Mouse (Mus musculus) midbrain, embryonic 16.5 days (tissue): ENCODE measurements at regions not wholly inside any gene's neighbourhood (a gene's known extent, or its start where the extent isn't known, plus 50 kb on each side); places are given as distances from the start of the nearest gene placed in this dataset.

Experiments used
- ATAC-seq: fragments of 200-750 bp; cut with Nextera tagmentation; 2 replicates; pipeline ENCODE4 v1.8.0; 2017; ENCODE audit warnings: moderate TSS enrichment
- H3K27ac ChIP-seq: fragments of 300-500 bp; sonication (generic); 2 replicates; pipeline ENCODE4 v1.5.1; 2014; ENCODE audit warnings: mild to moderate bottlenecking, low read length, mixed read lengths
- H3K27me3 ChIP-seq: fragments of 300-500 bp; sonication (generic); 2 replicates; pipeline ENCODE4 v1.6.1; 2014; ENCODE audit warnings: low read depth, low read length, mixed read lengths; ENCODE audit not compliant: control insufficient read depth, insufficient read depth
- H3K36me3 ChIP-seq: fragments of 300-500 bp; sonication (generic); 2 replicates; pipeline ENCODE4 v1.6.1; 2014; ENCODE audit warnings: mild to moderate bottlenecking, low read length, moderate library complexity, mixed read lengths; ENCODE audit not compliant: control insufficient read depth, insufficient read depth
- H3K4me1 ChIP-seq: fragments of 300-500 bp; sonication (generic); 2 replicates; pipeline ENCODE4 v1.6.1; 2014; ENCODE audit warnings: mild to moderate bottlenecking, low read length, mixed read lengths; ENCODE audit not compliant: control insufficient read depth, insufficient read depth
- H3K4me2 ChIP-seq: fragments of 300-500 bp; sonication (generic); 2 replicates; pipeline ENCODE4 v1.6.1; 2014; ENCODE audit warnings: mild to moderate bottlenecking, low read length, mixed read lengths
- H3K4me3 ChIP-seq: fragments of 300-500 bp; sonication (generic); 2 replicates; pipeline ENCODE4 v1.5.1; 2014; ENCODE audit warnings: low read depth, mild to moderate bottlenecking, low read length, moderate library complexity, mixed read lengths
- H3K9ac ChIP-seq: fragments of 300-500 bp; sonication (generic); 2 replicates; pipeline ENCODE4 v1.6.1; 2014; ENCODE audit warnings: low read depth, low read length, mixed read lengths
- H3K9me3 ChIP-seq: fragments of 300-500 bp; sonication (generic); replicated peaks from 2 replicates; pipeline ENCODE4 v1.6.1; 2014; ENCODE audit warnings: mild to moderate bottlenecking, low read length, mixed read lengths; ENCODE audit not compliant: control insufficient read depth, poor library complexity, severe bottlenecking
- WGBS: fragments of 180-500 bp; shearing (Covaris S2); extraction: QIAGEN DNeasy Blood & Tissue Kit; methylation state at CpG from one replicate; pipeline ENCODE4 v1.1.7; 2014; 5-methylcytosine and 5-hydroxymethylcytosine counted together

DNA sequence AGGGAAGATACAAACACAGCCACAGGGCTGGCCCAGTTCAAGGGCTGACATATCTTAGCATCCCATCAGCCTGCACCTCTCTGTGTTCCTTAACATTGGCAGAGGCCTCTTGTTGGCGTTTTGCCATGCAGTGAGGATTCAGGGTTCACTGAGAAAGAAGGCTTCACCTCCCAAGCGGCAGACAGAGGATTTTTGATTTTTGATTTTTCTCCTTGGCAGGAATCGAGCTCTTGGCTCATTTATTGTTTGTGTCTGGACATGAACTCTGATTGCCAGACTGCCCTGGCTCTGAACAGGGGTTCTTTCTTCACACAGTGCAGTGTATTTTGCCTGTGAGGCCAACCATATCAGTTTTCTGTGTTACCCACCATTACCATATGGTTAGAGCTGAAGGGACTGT is 259.9 kb upstream of the Dcn start:
- no peak for ATAC-seq
- 68% methylated on average over 3 of the region's 3 CpGs for WGBS
- Histone ChIP-seq H3K4me2 (no peak overlapping the region), H3K27ac (no peak overlapping the region), H3K4me3 (no peak overlapping the region), H3K9ac (no peak overlapping the region), H3K4me1 (no peaks in the 10 kb centered on the region), H3K27me3 (no peaks in the 10 kb centered on the region), H3K9me3 (no peaks in the 10 kb centered on the region), H3K36me3 (no peaks in the 10 kb centered on the region)

DNA sequence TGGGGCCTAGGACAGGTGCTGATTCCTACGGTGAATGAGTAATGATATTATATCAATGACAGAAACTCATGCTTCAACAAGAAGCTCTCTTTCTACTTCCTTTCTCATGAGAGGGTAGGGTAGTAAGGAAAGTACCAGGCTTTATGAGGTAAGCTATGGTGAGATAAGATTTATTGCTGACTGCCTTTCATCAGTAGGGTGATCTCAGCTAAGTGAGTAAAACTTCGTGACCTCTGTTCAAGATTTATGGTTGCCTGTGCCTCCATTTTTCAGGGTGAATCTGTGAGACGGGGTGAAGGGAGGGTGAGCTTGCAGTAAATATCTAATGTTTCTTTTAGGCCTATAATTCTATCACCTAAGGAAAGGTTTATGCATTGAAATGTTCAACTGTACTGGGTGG is 259.0 kb upstream of the Dcn start:
- H3K4me2 ChIP-seq: no peak overlapping the region
- H3K4me1 ChIP-seq: no peaks in the 10 kb centered on the region
- H3K27ac ChIP-seq: no peak overlapping the region
- no peak overlapping the region for H3K4me3 ChIP-seq
- no peaks in the 10 kb centered on the region for H3K9me3 ChIP-seq
- WGBS: 93% methylated on average over 3 of the region's 3 CpGs
- no peak overlapping the region for H3K9ac ChIP-seq
- no peaks in the 10 kb centered on the region for H3K27me3 ChIP-seq
- no peaks in the 10 kb centered on the region for H3K36me3 ChIP-seq
- no peak for ATAC-seq

DNA sequence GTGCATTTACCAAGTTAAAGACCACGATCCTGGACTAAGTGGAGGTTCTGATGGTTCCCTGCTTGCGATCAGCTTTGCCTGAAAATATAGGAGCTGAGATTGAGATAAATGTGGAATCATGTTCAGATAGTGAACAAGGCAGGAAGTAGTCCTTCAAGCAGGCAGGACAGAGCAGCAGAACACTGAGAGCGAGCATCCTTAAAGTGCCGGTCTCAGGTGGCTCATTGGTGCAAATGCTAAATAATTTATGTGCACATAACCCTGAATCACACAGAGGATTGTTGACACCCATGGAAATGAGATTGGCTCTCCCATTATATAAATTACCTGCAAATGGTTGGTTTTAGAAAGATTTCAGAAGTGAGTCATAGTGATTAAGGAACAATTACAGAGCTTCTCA is 243.8 kb upstream of the Dcn start:
- Histone ChIP-seq H3K27me3 (no peaks in the 10 kb centered on the region), H3K9ac (no peak overlapping the region), H3K4me1 (no peaks in the 10 kb centered on the region), H3K4me2 (no peak overlapping the region), H3K9me3 (no peaks in the 10 kb centered on the region), H3K27ac (no peak overlapping the region; the same call in 1 of the 2 replicates), H3K4me3 (no peak overlapping the region), H3K36me3 (no peaks in the 10 kb centered on the region)
- WGBS: 75% methylated on average over 4 of the region's 4 CpGs
- no peak for ATAC-seq

DNA sequence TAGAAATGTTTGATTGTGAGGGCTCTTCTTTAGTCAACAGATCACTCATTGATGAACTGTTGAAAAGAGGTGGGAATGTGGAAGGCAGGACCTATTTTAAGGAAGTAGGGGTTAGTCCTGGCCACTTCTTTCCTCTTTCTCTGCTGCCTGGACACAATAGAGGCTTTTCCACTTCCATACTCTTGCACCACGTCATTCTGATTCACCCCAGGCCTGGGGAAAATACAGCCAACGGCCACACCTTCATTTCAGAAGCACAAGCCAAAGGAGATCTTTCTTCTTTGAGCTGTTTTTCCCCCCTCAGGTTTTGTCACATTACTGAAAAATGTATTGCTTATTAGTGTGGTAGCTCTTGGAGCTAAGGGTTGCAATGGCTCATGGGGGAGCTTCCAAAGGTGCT is 237.9 kb upstream of the Dcn start:
- no peak for ATAC-seq
- H3K9ac ChIP-seq: no peak overlapping the region
- 65% methylated on average over 2 of the region's 2 CpGs for WGBS
- no peak overlapping the region for H3K4me3 ChIP-seq
- peaks cover 2% of the 10 kb centered on the region; the same call in 1 of the 2 replicates for H3K4me1 ChIP-seq
- no peaks in the 10 kb centered on the region for H3K9me3 ChIP-seq
- H3K27ac ChIP-seq: no peak overlapping the region
- H3K4me2 ChIP-seq: no peak overlapping the region
- H3K36me3 ChIP-seq: no peaks in the 10 kb centered on the region
- no peaks in the 10 kb centered on the region for H3K27me3 ChIP-seq

DNA sequence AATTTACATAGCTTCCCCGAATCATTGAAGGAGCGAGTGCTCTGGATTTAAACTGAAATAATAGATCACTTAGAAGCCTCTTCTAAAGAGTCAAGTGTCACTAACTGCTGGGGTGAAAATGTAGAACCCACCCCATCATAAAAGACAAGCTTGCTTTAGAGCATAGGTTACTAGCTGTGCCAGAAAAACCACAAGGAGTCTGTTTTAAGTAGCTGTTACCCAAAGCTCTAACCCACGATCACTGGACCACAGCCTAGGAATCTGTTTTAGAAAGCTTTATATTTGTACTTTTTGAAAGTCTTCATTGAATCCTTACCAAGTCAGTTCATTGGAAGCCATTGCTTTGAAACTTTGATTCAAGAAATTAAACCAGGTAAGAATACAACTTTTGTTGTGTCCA is 233.7 kb upstream of the Dcn start:
- no peaks in the 10 kb centered on the region for H3K27me3 ChIP-seq
- no peak overlapping the region for H3K9ac ChIP-seq
- H3K4me3 ChIP-seq: no peak overlapping the region
- peaks cover 2% of the 10 kb centered on the region; the same call in 1 of the 2 replicates for H3K4me1 ChIP-seq
- H3K9me3 ChIP-seq: no peaks in the 10 kb centered on the region
- ATAC-seq: no peak
- H3K36me3 ChIP-seq: no peaks in the 10 kb centered on the region
- H3K4me2 ChIP-seq: no peak overlapping the region
- H3K27ac ChIP-seq: no peak overlapping the region
- 53% methylated on average over 3 of the region's 3 CpGs for WGBS

DNA sequence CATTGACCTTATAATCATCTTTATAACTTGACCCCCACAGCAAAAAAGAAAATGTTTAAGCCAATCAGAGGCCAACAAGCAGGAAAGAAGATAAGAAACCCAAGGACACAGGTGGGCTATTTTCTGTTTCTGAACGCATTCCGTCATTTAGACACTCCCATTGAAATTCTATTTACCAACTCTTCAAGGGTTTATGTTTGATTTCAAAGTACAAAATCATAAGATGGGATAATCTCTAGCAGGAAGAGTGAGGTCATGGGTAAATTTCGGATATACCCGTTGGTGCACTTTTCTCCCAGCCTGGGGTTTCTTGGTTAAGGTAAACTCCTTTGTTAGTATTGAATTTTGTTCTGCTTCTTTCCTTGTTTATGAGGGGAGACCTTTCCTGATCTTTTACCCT is 230.9 kb upstream of the Dcn start:
- Histone ChIP-seq H3K4me3 (no peak overlapping the region), H3K4me1 (peaks cover 2% of the 10 kb centered on the region; the same call in 1 of the 2 replicates), H3K9ac (no peak overlapping the region), H3K36me3 (no peaks in the 10 kb centered on the region), H3K27me3 (no peaks in the 10 kb centered on the region), H3K27ac (no peak overlapping the region), H3K4me2 (no peak overlapping the region), H3K9me3 (no peaks in the 10 kb centered on the region)
- WGBS: 90% methylated on average over 4 of the region's 4 CpGs
- no peak for ATAC-seq

DNA sequence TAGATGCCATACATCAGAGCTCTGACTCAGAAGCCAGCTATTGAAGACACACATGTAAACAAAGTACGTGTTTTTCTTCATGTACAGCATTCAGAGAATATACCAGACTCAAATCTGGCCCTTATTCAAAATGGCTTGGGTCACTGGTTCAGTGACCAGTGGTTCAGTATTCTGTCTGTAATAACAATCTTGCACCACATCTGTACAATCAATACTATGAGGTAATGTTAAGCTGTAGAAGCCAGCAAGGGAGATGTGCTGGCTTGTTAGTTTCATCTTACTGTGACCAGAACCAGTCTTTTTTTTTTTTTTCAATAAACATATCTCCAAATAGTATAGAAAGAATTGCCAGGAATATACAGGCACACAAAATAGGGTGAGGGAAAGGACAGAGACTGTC is 229.6 kb upstream of the Dcn start:
- no peak overlapping the region for H3K9ac ChIP-seq
- H3K4me3 ChIP-seq: no peak overlapping the region
- H3K4me1 ChIP-seq: no peaks in the 10 kb centered on the region
- WGBS: 52% methylated on average over 1 of the region's 1 CpGs
- no peaks in the 10 kb centered on the region for H3K36me3 ChIP-seq
- no peak overlapping the region for H3K4me2 ChIP-seq
- no peaks in the 10 kb centered on the region for H3K27me3 ChIP-seq
- no peak for ATAC-seq
- no peaks in the 10 kb centered on the region for H3K9me3 ChIP-seq
- H3K27ac ChIP-seq: no peak overlapping the region

DNA sequence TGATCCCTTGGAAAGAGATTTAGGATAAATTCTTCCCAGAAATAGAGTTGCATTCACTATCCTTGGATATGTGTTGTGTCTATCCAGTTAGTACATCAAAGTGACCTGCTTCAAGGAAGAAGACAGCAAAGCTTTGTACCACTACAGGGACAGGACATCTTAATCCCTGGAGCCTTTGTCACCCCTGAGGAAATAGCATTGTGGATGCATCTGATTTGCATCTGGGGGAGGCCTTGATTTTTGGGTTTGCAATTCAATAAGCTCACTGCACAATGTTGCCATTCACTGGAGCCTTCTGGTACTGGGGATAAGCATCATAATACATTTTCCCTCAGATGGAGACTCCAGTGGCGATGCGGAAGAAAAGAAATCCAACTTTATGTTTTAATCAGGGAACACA is 229.2 kb upstream of the Dcn start:
- Histone ChIP-seq H3K27ac (no peak overlapping the region), H3K27me3 (no peaks in the 10 kb centered on the region), H3K9me3 (no peaks in the 10 kb centered on the region), H3K9ac (no peak overlapping the region), H3K4me3 (no peak overlapping the region), H3K4me1 (no peaks in the 10 kb centered on the region), H3K4me2 (no peak overlapping the region), H3K36me3 (no peaks in the 10 kb centered on the region)
- 32% methylated on average over 2 of the region's 2 CpGs for WGBS
- no peak; the same call in 1 of the 2 replicates for ATAC-seq

DNA sequence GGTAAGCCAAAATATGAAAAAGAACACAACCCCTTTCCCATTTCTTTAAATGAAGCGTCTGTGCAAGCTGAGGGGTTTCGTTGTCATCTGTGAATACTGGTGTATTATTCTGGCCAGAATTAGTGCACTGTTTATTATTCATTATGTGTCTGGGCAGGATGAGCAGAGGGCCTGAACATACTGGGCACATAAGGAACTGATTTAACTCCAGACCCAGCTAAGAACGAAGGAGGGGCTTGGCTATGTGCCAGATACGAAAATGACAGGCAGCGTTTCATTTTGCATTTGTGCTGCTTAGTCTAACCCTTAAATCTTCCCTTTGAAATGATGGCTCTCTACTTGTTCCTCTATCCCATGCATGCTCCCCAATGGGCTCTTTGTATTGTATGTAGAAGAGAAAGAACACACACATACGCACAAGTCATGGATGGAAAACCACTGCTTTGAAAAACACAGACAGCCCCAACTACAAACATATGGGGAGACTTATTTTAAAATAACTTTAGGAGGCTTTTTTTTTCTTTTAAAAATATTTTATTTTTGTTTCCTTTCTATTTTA is 213.4 kb upstream of the Dcn start:
- Histone ChIP-seq H3K27ac (no peak overlapping the region), H3K9me3 (no peaks in the 10 kb centered on the region), H3K27me3 (no peaks in the 10 kb centered on the region), H3K4me2 (no peak overlapping the region), H3K36me3 (no peaks in the 10 kb centered on the region), H3K4me1 (no peaks in the 10 kb centered on the region), H3K4me3 (no peak overlapping the region), H3K9ac (no peak overlapping the region)
- 29% methylated on average over 6 of the region's 6 CpGs for WGBS
- ATAC-seq: no peak
